Mouse (Mus musculus): ENCODE measurements at regions not wholly inside any gene's neighbourhood (a gene's known extent, or its start where the extent isn't known, plus 50 kb on each side); places are given as distances from the start of the nearest gene placed in this dataset.

- peak; percentile 28 for DNase-seq (ENCODE audit: low read depth, low spot score)
- Histone ChIP-seq H3K9ac (ENCODE audit: control insufficient read depth, low read depth, low read length, poor library complexity, severe bottlenecking) (no peak overlapping the region), H3K4me1 (ENCODE audit: control insufficient read depth in 1 of 2, insufficient read depth in 2 of 2, low read length in 2 of 2) (no peaks in the 10 kb centered on the region), H3K9me3 (replicated peaks; ENCODE audit: insufficient read depth, low read length) (no peaks in the 10 kb centered on the region), H3K79me2 (ENCODE audit: control insufficient read depth, insufficient read depth, low read length, poor library complexity) (no peaks in the 10 kb centered on the region), H3K36me3 (ENCODE audit: control insufficient read depth in 1 of 2, insufficient read depth in 2 of 2, low read length in 2 of 2) (no peaks in the 10 kb centered on the region; a peak in 1 of 4 replicates), H3K27me3 (ENCODE audit: control insufficient read depth in 1 of 2, insufficient read depth in 2 of 2, low read length in 2 of 2) (no peaks in the 10 kb centered on the region), H3K27ac (ENCODE audit: control insufficient read depth, low read depth, low read length) (no peak overlapping the region), H3K4me3 (ENCODE audit: control insufficient read depth in 1 of 2, insufficient read depth in 1 of 2, low read depth in 2 of 2, low read length in 2 of 2) (no peak overlapping the region)
- TF ChIP-seq UBTF (IDR thresholded peaks at IDR 0.05; ENCODE audit: borderline replicate concordance, insufficient read depth, low read depth, low read length) (no peak), EP300 (IDR thresholded peaks at IDR 0.05; ENCODE audit: low read depth in 1 of 2, low read length in 2 of 2) (peak; percentile 58 to 63), RAD21 (IDR thresholded peaks at IDR 0.05; ENCODE audit: low read depth, low read length) (no peak), TCF12 (IDR thresholded peaks at IDR 0.05; ENCODE audit: low read depth, low read length) (peak; percentile 37; the same call in 1 of the 2 replicates), GATA1 (IDR thresholded peaks at IDR 0.05; ENCODE audit: low read depth, low read length) (peak; percentile 55; the same call in 1 of the 2 replicates), BHLHE40 (IDR thresholded peaks at IDR 0.05; ENCODE audit: borderline replicate concordance, low read depth, low read length) (peak; percentile 63; the same call in 1 of the 2 replicates), ETS1 (IDR thresholded peaks at IDR 0.05; ENCODE audit: low read depth, low read length) (0 out of 2 replicates have a peak, but pooled peaks have one; percentile 39), E2F4 (IDR thresholded peaks at IDR 0.05; ENCODE audit: borderline replicate concordance, low read depth, low read length) (no peak), CHD2 (IDR thresholded peaks at IDR 0.05; ENCODE audit: low read length) (no peak), JUND (IDR thresholded peaks at IDR 0.05; ENCODE audit: low read depth, low read length) (no peak), RCOR1 (IDR thresholded peaks at IDR 0.05; ENCODE audit: low read depth, low read length) (peak; percentile 67; the same call in 1 of the 2 replicates)
These were observed 348.4 kb downstream of the Speer2 start for GRCm38 (mm10) chr16:69515122-69515521.

DNA sequence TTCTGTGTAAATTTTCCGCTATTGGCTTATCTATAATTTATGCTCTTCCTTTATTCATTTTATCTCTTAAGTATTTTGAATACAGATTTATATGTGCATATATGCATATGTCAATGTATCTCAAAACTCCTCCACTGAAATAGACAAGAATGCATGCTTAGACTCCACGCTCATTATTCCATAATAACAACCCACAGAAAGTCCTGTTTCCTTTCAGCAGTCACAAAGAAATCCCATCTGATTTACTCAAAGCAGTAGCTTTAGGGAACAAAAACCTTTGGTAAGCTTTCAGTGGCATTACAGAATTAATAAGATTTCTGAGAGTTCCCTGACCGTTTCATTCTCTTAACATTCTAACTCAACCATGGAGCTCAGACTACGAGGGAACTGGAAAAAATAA is 386.2 kb downstream of the Speer2 start:
- Histone ChIP-seq H3K27ac (ENCODE audit: control insufficient read depth, low read depth, low read length) (no peak overlapping the region), H3K36me3 (ENCODE audit: control insufficient read depth in 1 of 2, insufficient read depth in 2 of 2, low read length in 2 of 2) (no peaks in the 10 kb centered on the region), H3K79me2 (ENCODE audit: control insufficient read depth, insufficient read depth, low read length, poor library complexity) (no peaks in the 10 kb centered on the region), H3K9me3 (replicated peaks; ENCODE audit: insufficient read depth, low read length) (no peaks in the 10 kb centered on the region), H3K4me1 (ENCODE audit: control insufficient read depth in 1 of 2, insufficient read depth in 2 of 2, low read length in 2 of 2) (no peaks in the 10 kb centered on the region), H3K4me3 (ENCODE audit: control insufficient read depth in 1 of 2, insufficient read depth in 1 of 2, low read depth in 2 of 2, low read length in 2 of 2) (no peak overlapping the region), H3K27me3 (ENCODE audit: control insufficient read depth in 1 of 2, insufficient read depth in 2 of 2, low read length in 2 of 2) (no peaks in the 10 kb centered on the region), H3K9ac (ENCODE audit: control insufficient read depth, low read depth, low read length, poor library complexity, severe bottlenecking) (no peak overlapping the region)
- TF ChIP-seq CTCF (IDR thresholded peaks at IDR 0.05 in 2 of 3, conservative IDR thresholded peaks at IDR 0.05 in 1 of 3; ENCODE audit: control insufficient read depth in 1 of 3, insufficient read depth in 1 of 3, low read depth in 2 of 3, low read length in 3 of 3, poor library complexity in 1 of 3, severe bottlenecking in 1 of 3): no peak
- no peak for TF ChIP-seq MEF2A (IDR thresholded peaks at IDR 0.05; ENCODE audit: extremely low read depth, insufficient replicate concordance, low read depth, low read length, poor library complexity, severe bottlenecking)
- TF ChIP-seq MYC (IDR thresholded peaks at IDR 0.05; ENCODE audit: low read depth, low read length): no peak
- no peak for TF ChIP-seq UBTF (IDR thresholded peaks at IDR 0.05; ENCODE audit: borderline replicate concordance, insufficient read depth, low read depth, low read length)
- no peak for TF ChIP-seq POLR2AphosphoS2 (IDR thresholded peaks at IDR 0.05; ENCODE audit: low read length)
- TF ChIP-seq MAZ (IDR thresholded peaks at IDR 0.05; ENCODE audit: low read depth, low read length): no peak
- no peak for TF ChIP-seq USF2 (IDR thresholded peaks at IDR 0.05; ENCODE audit: borderline replicate concordance in 1 of 2, insufficient read depth in 1 of 2, low read depth in 1 of 2, low read length in 2 of 2)
- TF ChIP-seq GATA1 (IDR thresholded peaks at IDR 0.05; ENCODE audit: low read depth, low read length): no peak
- no peak for TF ChIP-seq MAFK (IDR thresholded peaks at IDR 0.05; ENCODE audit: borderline replicate concordance, low read depth, low read length)
- DNase-seq (ENCODE audit: low read depth, low spot score): no peak
